Mouse (Mus musculus) midbrain, embryonic 15.5 days (tissue): Measurements from ENCODE around the gene A530016L24Rik. TPM values are rescaled to one million over a fixed set of nuclear protein-coding genes. Genes with fewer than 3 reads are reported as not detected.

ENCODE experiments used
- ATAC-seq: fragments of 200-750 bp; cut with Nextera tagmentation; replicated peaks from 2 replicates; pipeline ENCODE4 v1.8.0; 2017; ENCODE audit warnings: moderate TSS enrichment
- H3K27ac ChIP-seq: fragments of 300-500 bp; sonication (generic); 2 replicates; pipeline ENCODE4 v1.5.1; 2015; ENCODE audit warnings: mild to moderate bottlenecking, inconsistent platforms
- H3K27me3 ChIP-seq: fragments of 300-500 bp; sonication (generic); replicated peaks from 2 replicates; pipeline ENCODE4 v1.6.1; 2015; ENCODE audit warnings: inconsistent platforms
- H3K36me3 ChIP-seq: fragments of 300-500 bp; sonication (generic); replicated peaks from 2 replicates; pipeline ENCODE4 v1.6.1; 2015; ENCODE audit warnings: inconsistent platforms
- H3K4me1 ChIP-seq: fragments of 300-500 bp; sonication (generic); 2 replicates; pipeline ENCODE4 v1.6.1; 2015; ENCODE audit warnings: inconsistent platforms
- H3K4me2 ChIP-seq: fragments of 300-500 bp; sonication (generic); 2 replicates; pipeline ENCODE4 v1.6.1; 2015; ENCODE audit warnings: inconsistent platforms, mild to moderate bottlenecking, moderate library complexity
- H3K4me3 ChIP-seq: fragments of 300-500 bp; sonication (generic); 2 replicates; pipeline ENCODE4 v1.5.1; 2015; ENCODE audit warnings: mild to moderate bottlenecking, inconsistent platforms
- H3K9ac ChIP-seq: fragments of 300-500 bp; sonication (generic); 2 replicates; pipeline ENCODE4 v1.6.1; 2015; ENCODE audit warnings: mild to moderate bottlenecking, inconsistent platforms
- H3K9me3 ChIP-seq: fragments of 300-500 bp; sonication (generic); 2 replicates; pipeline ENCODE4 v1.6.1; 2016; ENCODE audit warnings: inconsistent platforms
- WGBS: fragments of 180-500 bp; shearing (Covaris S2); methylation state at CpG from one replicate; pipeline ENCODE4 v1.1.7; 2015; ENCODE audit warnings: mixed read lengths; 5-methylcytosine and 5-hydroxymethylcytosine counted together
- polyA plus RNA-seq: library from polyadenylated mRNA; unstranded; fragments of >200 nt; fragmentation: Nextera tagmentation; extraction: Ambion mirVana; gene quantifications from 2 replicates; pipeline ENCODE4 v1.2.1, GENCODE M21; 2015

The A530016L24Rik gene
- polyA plus RNA-seq, 1 experiment from 2014 or later: 0.22 TPM

DNA sequence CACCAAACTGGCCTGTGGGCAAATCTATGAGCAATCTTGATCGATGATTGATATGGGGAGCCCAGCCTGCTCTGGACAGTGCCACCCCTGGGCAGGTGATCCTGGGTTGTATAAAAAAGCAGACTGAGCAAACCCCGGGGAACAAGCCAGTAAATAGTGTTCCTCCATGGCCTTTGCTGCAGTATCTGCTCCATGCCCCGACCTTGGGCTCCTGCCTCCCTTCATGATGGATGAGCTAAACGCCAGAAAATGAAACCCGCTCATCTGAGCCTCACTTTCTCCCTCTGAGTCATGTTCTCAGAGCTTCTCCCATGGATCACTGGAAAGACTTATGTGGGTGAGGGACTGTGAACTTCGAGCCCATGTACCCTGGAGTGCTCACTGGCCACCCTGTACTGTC, 17.0 kb downstream of the A530016L24Rik start:
- WGBS: 80% methylated on average over 6 of the region's 6 CpGs
- 0 out of 2 replicates have a peak overlapping the region, but pooled peaks have one; percentile 74 for H3K27ac ChIP-seq
- peaks cover 5% of the 10 kb centered on the region; the same call in 1 of the 2 replicates for H3K27me3 ChIP-seq
- peaks cover 56% of the 10 kb centered on the region for H3K4me1 ChIP-seq
- no peak overlapping the region for H3K9ac ChIP-seq
- H3K9me3 ChIP-seq: no peaks in the 10 kb centered on the region
- no peaks in the 10 kb centered on the region for H3K36me3 ChIP-seq
- H3K4me3 ChIP-seq: no peak overlapping the region
- H3K4me2 ChIP-seq: no peak overlapping the region
- ATAC-seq: no peak

DNA sequence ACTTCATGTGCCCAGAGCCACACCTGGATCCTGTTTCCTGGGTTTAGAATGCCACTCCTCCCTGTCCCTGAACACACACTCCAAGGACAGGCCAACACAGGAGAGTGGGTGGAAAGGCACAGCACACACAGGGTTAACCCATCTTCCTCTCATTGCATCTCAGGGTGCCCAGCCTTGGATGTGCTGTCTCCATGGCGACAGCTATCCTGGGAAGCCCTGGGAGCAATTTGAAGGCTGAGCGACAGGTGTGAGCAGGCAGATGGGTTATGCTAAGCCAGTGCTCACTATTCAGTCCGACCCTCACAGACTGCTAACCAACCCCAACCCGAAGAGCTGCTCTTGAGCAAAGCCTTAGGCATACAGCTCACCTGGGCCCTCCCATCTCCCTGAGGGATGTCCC, 18.0 kb downstream of the A530016L24Rik start:
- ATAC-seq: peak; percentile 77
- H3K36me3 ChIP-seq: no peaks in the 10 kb centered on the region
- no peak overlapping the region for H3K4me3 ChIP-seq
- no peak overlapping the region for H3K9ac ChIP-seq
- H3K4me2 ChIP-seq: peak overlapping the region; percentile 75
- no peaks in the 10 kb centered on the region for H3K9me3 ChIP-seq
- WGBS: 17% methylated on average over 4 of the region's 4 CpGs
- H3K27ac ChIP-seq: peak overlapping the region; percentile 74
- peaks cover 8% of the 10 kb centered on the region; the same call in 1 of the 2 replicates for H3K27me3 ChIP-seq
- peaks cover 65% of the 10 kb centered on the region for H3K4me1 ChIP-seq

DNA sequence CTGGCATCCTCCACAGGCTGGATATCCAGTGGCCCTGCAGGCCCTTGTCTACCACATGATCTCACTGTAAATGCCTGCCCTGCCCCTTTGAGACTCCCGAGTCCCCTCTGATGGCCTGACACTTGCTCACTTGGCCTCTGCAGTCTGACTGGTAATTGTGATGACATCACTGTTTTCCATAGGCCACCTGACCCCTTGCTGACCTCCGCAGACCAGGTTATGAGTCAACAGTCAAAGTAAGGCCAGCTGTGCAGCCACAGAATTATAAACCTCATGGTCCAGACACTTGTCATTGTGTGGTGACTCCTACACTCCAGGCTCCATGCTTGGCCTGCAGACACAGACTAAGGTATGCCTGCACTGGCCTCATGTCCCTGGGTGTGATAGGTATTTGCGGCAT, 18.7 kb downstream of the A530016L24Rik start:
- ATAC-seq: no peak
- Histone ChIP-seq H3K36me3 (no peaks in the 10 kb centered on the region), H3K9me3 (no peaks in the 10 kb centered on the region), H3K4me3 (no peak overlapping the region), H3K9ac (no peak overlapping the region), H3K4me2 (peak overlapping the region; percentile 75), H3K4me1 (peaks cover 65% of the 10 kb centered on the region), H3K27ac (peak overlapping the region; percentile 74), H3K27me3 (peaks cover 8% of the 10 kb centered on the region; the same call in 1 of the 2 replicates)
- whole genome bisulfite sequencing: 81% methylated on average over 3 of the region's 3 CpGs

DNA sequence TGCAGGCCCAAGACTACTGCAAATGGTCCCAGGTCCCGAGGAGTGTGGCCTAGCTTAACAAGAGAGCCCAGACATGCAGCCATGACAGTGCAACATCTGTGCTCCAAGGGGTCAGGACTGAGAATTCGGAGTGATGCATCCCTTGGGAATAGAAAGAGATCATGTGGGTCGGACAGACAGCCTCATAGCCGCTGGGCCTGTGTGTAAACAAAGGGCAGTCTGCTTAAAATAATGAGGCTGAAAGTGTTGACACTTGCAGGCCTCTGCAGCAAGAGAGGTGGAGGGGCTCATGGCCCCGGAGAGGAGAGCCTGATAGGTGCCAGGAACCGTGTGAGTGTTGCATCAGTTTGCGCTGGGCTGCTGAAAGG, 21.1 kb downstream of the A530016L24Rik start:
- Histone ChIP-seq H3K9me3 (no peaks in the 10 kb centered on the region), H3K27me3 (peaks cover 8% of the 10 kb centered on the region; the same call in 1 of the 2 replicates), H3K4me1 (peaks cover 65% of the 10 kb centered on the region), H3K4me2 (peak overlapping the region; percentile 75), H3K9ac (peak overlapping the region; percentile 71), H3K36me3 (no peaks in the 10 kb centered on the region), H3K4me3 (peak overlapping the region; percentile 43), H3K27ac (peak overlapping the region; percentile 83)
- ATAC-seq: peak; percentile 2; the same call in 1 of the 2 replicates
- 18% methylated on average over 7 of the region's 7 CpGs for WGBS

DNA sequence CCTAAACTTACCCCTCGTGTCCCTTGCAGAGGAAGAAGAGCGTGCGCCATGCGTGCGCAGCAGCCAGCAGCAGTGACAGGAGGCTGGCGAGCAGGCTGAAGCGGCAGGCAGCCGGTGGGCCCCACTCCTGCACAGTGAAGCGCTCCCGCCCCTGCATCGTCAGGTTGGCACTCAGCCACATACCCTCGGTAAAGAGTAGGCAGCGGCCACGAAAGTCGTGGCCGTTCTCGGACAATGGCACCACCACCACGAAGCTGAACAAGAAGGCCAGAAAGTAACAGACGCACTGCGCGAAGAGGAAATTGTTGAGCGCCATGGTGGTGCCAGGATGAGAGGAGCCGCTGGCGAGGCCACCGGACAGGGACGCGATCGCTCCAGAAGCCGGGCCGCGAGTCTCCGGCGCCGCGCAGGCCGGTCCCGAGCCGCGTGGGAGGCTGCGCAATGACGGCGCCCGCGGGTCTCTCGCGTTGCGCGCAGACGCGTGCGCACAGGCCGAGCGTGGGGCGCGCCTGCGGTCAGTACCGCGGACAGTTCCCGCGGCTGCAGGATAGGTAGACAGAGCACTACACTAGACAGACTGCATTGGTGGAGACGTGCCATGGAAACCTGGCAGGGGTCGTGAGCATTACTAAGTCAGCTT, 21.6 kb downstream of the A530016L24Rik start:
- H3K4me1 ChIP-seq: peaks cover 61% of the 10 kb centered on the region
- H3K36me3 ChIP-seq: no peaks in the 10 kb centered on the region

DNA sequence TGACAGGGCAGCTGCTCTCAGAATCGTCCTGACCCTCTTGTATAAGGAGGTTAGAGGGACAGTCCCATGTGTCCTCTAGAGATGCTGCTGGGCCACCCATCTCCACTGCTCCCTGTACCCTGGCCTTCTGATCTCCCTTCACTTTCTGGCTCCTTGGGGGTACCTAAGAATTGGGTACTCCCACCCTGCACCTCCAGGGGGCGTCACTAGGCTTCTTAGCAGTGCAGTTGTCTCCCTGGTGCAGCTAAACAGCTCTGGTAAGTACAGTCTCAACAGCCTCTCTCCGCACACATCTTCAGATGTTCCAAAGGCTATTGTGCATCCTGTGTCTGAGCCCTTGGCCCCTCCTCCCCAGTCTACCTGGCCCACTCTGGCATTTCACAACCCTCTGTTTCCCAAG, 25.6 kb downstream of the A530016L24Rik start:
- Histone ChIP-seq H3K27ac (no peak overlapping the region), H3K9me3 (no peaks in the 10 kb centered on the region), H3K4me2 (no peak overlapping the region), H3K9ac (no peak overlapping the region), H3K4me3 (no peak overlapping the region), H3K27me3 (peaks cover 8% of the 10 kb centered on the region; the same call in 1 of the 2 replicates), H3K4me1 (peaks cover 40% of the 10 kb centered on the region), H3K36me3 (no peaks in the 10 kb centered on the region)
- 45% methylated on average over 3 of the region's 3 CpGs for WGBS
- no peak for ATAC-seq

More for the DNA sequence above, 21.6 kb downstream of the A530016L24Rik start:
- Histone ChIP-seq H3K9me3 (no peaks in the 10 kb centered on the region), H3K4me3 (peak overlapping the region; percentile 43), H3K4me2 (peak overlapping the region; percentile 75), H3K27me3 (peaks cover 8% of the 10 kb centered on the region; the same call in 1 of the 2 replicates), H3K9ac (peak overlapping the region; percentile 71), H3K27ac (peak overlapping the region; percentile 83)
- WGBS: 2% methylated on average over 62 of the region's 62 CpGs
- ATAC-seq: peak; percentile 82

DNA sequence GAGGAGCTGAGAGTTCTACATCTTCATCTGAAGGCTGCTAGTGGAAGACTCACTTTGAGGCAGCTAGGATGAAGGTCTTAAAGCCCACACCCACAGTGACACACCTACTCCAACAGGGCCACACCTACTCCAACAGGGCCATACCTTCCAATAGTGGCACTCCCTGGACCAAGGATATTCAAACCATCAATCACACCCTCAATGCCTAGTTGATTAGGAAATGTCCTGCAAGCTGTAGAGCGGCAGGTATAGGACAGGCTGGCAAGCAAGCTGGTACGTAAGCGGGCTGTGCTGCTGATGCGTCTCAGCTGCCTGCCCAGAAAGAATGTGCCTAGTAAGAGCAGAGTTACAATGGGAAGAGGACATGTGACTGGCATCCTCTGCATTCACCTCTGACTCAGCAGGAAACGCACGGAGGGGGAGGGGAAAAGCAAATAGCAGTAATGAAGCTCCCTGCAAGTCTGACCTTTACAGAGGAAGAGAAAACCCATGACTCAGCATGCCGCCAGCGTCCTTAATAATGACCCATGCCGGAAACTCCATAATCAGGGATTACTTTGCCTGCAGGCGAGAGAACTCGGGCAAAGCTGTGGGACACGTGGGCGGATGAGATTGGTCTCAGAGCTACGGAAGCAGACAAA, 27.6 kb downstream of the A530016L24Rik start, which contains the start of gene Tmem179:
Gene Tmem179 (minus strand): TSS at position 51 of the 641 bp plus-strand sequence.
- peak within 1 kb of the TSS; percentile 37 for H3K4me2 ChIP-seq
- WGBS: 9% methylated on average over 14 of the region's 14 CpGs
- peaks cover 23% of the 10 kb centered on the region for H3K4me1 ChIP-seq
- peak; percentile 59; the same call in 1 of the 2 replicates for ATAC-seq
- no peak within 1 kb of the TSS for H3K9ac ChIP-seq
- no peaks in the 10 kb centered on the region for H3K9me3 ChIP-seq
- H3K36me3 ChIP-seq: no peaks in the 10 kb centered on the region
- H3K27me3 ChIP-seq: no peaks in the 10 kb centered on the region; the same call in 1 of the 2 replicates
- no peak within 1 kb of the TSS for H3K27ac ChIP-seq
- H3K4me3 ChIP-seq: no peak within 1 kb of the TSS

DNA sequence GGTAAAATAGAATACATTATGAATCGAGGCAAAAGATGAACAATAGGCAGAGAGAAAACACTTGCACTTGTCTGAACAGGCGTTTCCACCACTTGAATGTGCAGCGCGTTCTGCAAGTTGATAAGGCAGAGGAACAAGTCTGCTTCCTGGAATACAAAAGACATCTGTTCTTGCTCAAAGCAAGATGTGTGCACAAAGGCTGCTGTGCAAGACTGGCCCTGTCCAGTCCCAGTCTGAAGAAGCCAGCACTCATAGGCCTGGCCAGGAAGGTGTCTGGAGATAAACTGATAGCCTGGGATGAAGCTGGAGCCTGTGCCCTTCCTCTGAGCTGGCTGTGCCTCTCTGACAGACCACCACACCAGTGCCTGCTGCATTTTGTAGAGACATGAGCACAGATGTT, 28.9 kb downstream of the A530016L24Rik start:
- no peak overlapping the region for H3K4me3 ChIP-seq
- no peaks in the 10 kb centered on the region for H3K9me3 ChIP-seq
- H3K9ac ChIP-seq: no peak overlapping the region
- peak overlapping the region; percentile 47; the same call in 1 of the 2 replicates for H3K27ac ChIP-seq
- H3K36me3 ChIP-seq: no peaks in the 10 kb centered on the region
- no peak for ATAC-seq
- peaks cover 19% of the 10 kb centered on the region for H3K4me1 ChIP-seq
- no peak overlapping the region for H3K4me2 ChIP-seq
- 38% methylated on average over 4 of the region's 4 CpGs for WGBS
- H3K27me3 ChIP-seq: no peaks in the 10 kb centered on the region; the same call in 1 of the 2 replicates

DNA sequence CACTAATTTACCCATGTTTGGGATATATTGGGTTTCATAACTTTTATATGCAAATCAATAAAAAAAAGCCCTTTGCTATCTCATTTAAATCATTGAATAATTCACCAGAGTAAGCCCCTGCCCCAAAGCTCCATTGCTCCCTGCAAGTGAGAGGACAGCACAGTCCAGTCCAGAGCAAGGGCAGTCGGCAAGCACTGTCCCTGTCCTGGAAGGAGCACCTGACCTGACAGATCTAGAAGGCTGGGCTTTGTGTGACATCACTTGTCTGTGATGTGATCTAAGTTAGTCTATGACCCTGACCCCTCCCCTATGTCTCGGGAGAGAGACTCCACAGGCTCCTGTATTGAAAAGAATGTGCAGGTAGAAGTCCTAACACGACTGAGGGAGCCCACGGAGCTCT, 44.5 kb downstream of the A530016L24Rik start:
- no peaks in the 10 kb centered on the region for H3K9me3 ChIP-seq
- 63% methylated on average over 4 of the region's 4 CpGs for WGBS
- H3K4me2 ChIP-seq: no peak overlapping the region
- H3K36me3 ChIP-seq: no peaks in the 10 kb centered on the region
- no peak overlapping the region for H3K27ac ChIP-seq
- H3K9ac ChIP-seq: no peak overlapping the region
- H3K4me3 ChIP-seq: no peak overlapping the region
- no peak for ATAC-seq
- H3K27me3 ChIP-seq: peaks cover 2% of the 10 kb centered on the region; the same call in 1 of the 2 replicates
- no peaks in the 10 kb centered on the region for H3K4me1 ChIP-seq

DNA sequence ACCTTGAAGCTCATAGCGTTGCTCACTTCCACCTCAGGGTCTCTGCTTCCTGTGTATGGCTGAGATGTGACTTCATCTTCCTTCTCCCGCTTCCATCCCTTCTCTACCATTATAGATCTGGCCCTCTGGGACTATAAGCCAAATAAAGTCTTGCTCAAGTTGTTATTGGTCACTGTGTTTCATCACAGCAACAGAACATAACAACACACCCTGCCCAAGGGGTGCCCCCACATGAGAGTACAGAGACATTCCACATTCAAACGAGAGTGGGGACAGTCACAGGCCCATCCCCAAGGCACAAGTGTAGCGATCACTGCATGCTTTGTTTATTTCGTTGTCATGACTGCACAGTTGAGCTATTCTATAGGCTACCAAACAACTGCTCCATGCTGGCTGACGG, 48.0 kb downstream of the A530016L24Rik start:
- no peak for ATAC-seq
- Histone ChIP-seq H3K36me3 (no peaks in the 10 kb centered on the region), H3K4me3 (no peak overlapping the region), H3K4me2 (no peak overlapping the region), H3K27me3 (peaks cover 2% of the 10 kb centered on the region; the same call in 1 of the 2 replicates), H3K9me3 (no peaks in the 10 kb centered on the region), H3K4me1 (peaks cover 22% of the 10 kb centered on the region), H3K9ac (no peak overlapping the region), H3K27ac (no peak overlapping the region)
- WGBS: 73% methylated on average over 6 of the region's 6 CpGs

DNA sequence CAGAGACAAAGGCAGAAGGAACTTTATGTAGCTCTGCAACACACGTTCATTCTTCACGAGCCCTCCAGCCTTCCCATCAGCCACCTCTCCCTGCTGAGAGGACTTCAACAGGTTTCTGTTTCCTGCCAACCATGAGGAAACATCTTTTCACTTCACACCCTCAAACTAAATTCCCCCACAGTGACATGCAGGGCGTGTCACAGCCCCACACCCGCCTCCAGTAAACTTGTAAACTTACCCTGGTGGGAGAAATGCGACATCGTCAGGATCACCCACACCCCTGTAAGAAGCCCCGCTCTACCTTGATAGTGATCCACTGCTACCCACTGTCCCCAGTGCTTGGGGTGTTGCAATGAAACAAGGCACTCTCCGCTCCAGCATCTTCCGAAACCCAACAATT, 49.1 kb downstream of the A530016L24Rik start:
- Histone ChIP-seq H3K27me3 (0 out of 2 replicates have a peak, but pooled peaks cover 2% of the 10 kb centered on the region), H3K4me1 (peaks cover 29% of the 10 kb centered on the region), H3K9ac (no peak overlapping the region), H3K27ac (no peak overlapping the region), H3K36me3 (no peaks in the 10 kb centered on the region), H3K4me3 (no peak overlapping the region), H3K4me2 (no peak overlapping the region), H3K9me3 (no peaks in the 10 kb centered on the region)
- 92% methylated on average over 9 of the region's 9 CpGs for WGBS
- no peak for ATAC-seq

DNA sequence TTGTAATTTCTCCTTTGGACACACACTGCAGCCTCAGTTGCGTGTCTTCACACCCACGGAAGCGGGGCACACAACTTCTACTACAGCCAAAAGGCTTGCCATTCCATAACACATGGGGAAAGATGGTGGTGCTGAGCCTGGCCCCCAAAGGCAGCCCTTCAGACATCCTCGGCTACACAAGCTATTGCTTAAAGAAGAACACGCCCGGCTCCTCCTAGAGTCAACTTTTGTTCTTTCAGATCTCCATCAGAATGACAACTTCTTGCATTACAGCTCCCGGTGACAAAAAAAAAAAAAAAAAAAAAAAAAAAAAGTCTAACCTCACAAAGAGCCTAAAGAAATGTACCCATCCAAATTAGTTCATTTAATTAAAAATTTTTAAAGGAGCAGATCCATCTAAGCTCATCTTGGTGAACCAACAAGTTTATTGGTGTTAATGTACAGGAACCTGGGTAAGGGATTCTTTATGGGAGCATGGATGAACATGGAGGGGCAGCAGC, 50.3 kb downstream of the A530016L24Rik start:
- Histone ChIP-seq H3K36me3 (no peaks in the 10 kb centered on the region), H3K9ac (no peak overlapping the region), H3K27me3 (0 out of 2 replicates have a peak, but pooled peaks cover 2% of the 10 kb centered on the region), H3K4me2 (no peak overlapping the region), H3K27ac (no peak overlapping the region), H3K9me3 (no peaks in the 10 kb centered on the region), H3K4me1 (peaks cover 29% of the 10 kb centered on the region), H3K4me3 (no peak overlapping the region)
- no peak for ATAC-seq
- 88% methylated on average over 7 of the region's 7 CpGs for WGBS
